Mouse (Mus musculus) forebrain, embryonic 15.5 days (tissue): ENCODE results near the gene Hoxc5. TPM values are rescaled to one million over a fixed set of nuclear protein-coding genes. Genes with fewer than 3 reads are reported as not detected.
A peak's percentile ranks its signal among the peaks of the same experiment; 100 is the strongest.

Experiments
- ATAC-seq: fragments of 200-750 bp; cut with Nextera tagmentation; replicated peaks from 2 replicates; pipeline ENCODE4 v1.8.0; 2017; ENCODE audit warnings: mild to moderate bottlenecking, moderate TSS enrichment, moderate library complexity
- H3K27ac ChIP-seq: fragments of 300-500 bp; sonication (generic); replicated peaks from 2 replicates; pipeline ENCODE4 v1.5.1; 2015; ENCODE audit warnings: mild to moderate bottlenecking, inconsistent platforms
- H3K27me3 ChIP-seq: fragments of 300-500 bp; sonication (generic); 2 replicates; pipeline ENCODE4 v1.6.1; 2015; ENCODE audit warnings: inconsistent platforms
- H3K36me3 ChIP-seq: fragments of 300-500 bp; sonication (generic); 2 replicates; pipeline ENCODE4 v1.6.1; 2015; ENCODE audit warnings: mild to moderate bottlenecking, inconsistent platforms
- H3K4me1 ChIP-seq: fragments of 300-500 bp; sonication (generic); 2 replicates; pipeline ENCODE4 v1.6.1; 2015; ENCODE audit warnings: inconsistent platforms
- H3K4me2 ChIP-seq: fragments of 300-500 bp; sonication (generic); replicated peaks from 2 replicates; pipeline ENCODE4 v1.6.1; 2015; ENCODE audit warnings: mild to moderate bottlenecking, inconsistent platforms
- H3K4me3 ChIP-seq: fragments of 300-500 bp; sonication (generic); 2 replicates; pipeline ENCODE4 v1.5.1; 2015; ENCODE audit warnings: mild to moderate bottlenecking, inconsistent platforms
- H3K9ac ChIP-seq: fragments of 300-500 bp; sonication (generic); replicated peaks from 2 replicates; pipeline ENCODE4 v1.6.1; 2015; ENCODE audit warnings: mild to moderate bottlenecking, inconsistent platforms
- H3K9me3 ChIP-seq: fragments of 300-500 bp; sonication (generic); 2 replicates; pipeline ENCODE4 v1.6.1; 2016; ENCODE audit warnings: inconsistent platforms
- WGBS: fragments of 180-500 bp; shearing (Covaris S2); methylation state at CpG from one replicate; pipeline ENCODE4 v1.1.7; 2015; ENCODE audit warnings: mixed read lengths; 5-methylcytosine and 5-hydroxymethylcytosine counted together
- polyA plus RNA-seq: library from polyadenylated mRNA; unstranded; fragments of >200 nt; fragmentation: Nextera tagmentation; extraction: Ambion mirVana; gene quantifications from 2 replicates; pipeline ENCODE4 v1.2.1, GENCODE M21; 2015

The Hoxc5 gene
- polyA plus RNA-seq, 1 experiment from 2014 or later = not detected

DNA sequence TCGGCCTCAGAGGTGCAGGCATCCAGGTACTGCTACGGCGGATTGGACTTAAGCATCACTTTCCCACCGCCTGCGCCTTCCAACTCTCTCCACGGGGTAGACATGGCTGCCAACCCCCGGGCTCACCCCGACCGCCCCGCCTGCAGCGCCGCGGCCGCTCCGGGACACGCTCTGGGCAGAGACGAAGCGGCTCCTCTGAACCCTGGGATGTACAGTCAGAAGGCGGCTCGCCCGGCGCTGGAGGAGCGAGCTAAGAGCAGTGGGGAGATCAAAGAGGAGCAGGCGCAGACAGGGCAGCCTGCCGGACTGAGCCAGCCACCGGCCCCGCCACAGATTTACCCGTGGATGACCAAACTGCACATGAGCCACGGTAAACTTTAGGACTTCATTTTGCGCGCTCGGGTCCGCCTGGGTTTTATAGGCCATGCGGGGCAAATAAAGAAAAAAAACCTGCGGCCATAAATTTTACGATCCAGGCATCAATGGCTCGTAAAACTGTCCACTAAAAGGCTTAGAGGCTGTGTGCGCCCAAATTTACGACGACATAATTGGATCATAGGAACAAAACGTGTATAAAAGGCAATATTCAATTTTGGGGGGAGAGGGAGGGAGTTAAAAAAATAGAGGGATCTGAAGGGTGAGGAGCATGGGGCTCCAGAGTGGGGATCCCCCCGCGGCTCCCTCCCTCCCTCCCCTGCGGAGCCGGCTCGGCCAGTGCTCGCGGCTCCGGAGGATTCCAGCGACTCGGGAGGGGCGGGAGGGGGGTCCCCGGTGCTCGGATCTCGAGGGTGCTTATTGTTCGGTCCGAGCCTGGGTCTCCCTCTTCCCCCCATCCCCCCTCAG, 47.1 kb downstream of the Hoxc5 start:
- Histone ChIP-seq H3K4me3 (no peak overlapping the region), H3K36me3 (no peaks in the 10 kb centered on the region), H3K27me3 (peaks cover 97% of the 10 kb centered on the region), H3K27ac (no peak overlapping the region), H3K9me3 (no peaks in the 10 kb centered on the region), H3K9ac (no peak overlapping the region), H3K4me2 (no peak overlapping the region), H3K4me1 (peaks cover 5% of the 10 kb centered on the region; the same call in 1 of the 2 replicates)
- under 1% methylated on average over 52 of the region's 57 CpGs for WGBS
- 0 out of 2 replicates have a peak, but pooled peaks have one; percentile 23 for ATAC-seq

- H3K9ac ChIP-seq = no peak overlapping the region
- under 1% methylated on average over 28 of the region's 28 CpGs for WGBS
- H3K27ac ChIP-seq = no peak overlapping the region
- H3K27me3 ChIP-seq = peaks cover 97% of the 10 kb centered on the region
- H3K4me2 ChIP-seq = no peak overlapping the region
- peaks cover 5% of the 10 kb centered on the region; the same call in 1 of the 2 replicates for H3K4me1 ChIP-seq
- ATAC-seq = no peak
- no peaks in the 10 kb centered on the region for H3K36me3 ChIP-seq
- no peaks in the 10 kb centered on the region for H3K9me3 ChIP-seq
- no peak overlapping the region for H3K4me3 ChIP-seq
These were observed 47.8 kb downstream of the Hoxc5 start for GRCm38 (mm10) chr15:103015009-103015399.

DNA sequence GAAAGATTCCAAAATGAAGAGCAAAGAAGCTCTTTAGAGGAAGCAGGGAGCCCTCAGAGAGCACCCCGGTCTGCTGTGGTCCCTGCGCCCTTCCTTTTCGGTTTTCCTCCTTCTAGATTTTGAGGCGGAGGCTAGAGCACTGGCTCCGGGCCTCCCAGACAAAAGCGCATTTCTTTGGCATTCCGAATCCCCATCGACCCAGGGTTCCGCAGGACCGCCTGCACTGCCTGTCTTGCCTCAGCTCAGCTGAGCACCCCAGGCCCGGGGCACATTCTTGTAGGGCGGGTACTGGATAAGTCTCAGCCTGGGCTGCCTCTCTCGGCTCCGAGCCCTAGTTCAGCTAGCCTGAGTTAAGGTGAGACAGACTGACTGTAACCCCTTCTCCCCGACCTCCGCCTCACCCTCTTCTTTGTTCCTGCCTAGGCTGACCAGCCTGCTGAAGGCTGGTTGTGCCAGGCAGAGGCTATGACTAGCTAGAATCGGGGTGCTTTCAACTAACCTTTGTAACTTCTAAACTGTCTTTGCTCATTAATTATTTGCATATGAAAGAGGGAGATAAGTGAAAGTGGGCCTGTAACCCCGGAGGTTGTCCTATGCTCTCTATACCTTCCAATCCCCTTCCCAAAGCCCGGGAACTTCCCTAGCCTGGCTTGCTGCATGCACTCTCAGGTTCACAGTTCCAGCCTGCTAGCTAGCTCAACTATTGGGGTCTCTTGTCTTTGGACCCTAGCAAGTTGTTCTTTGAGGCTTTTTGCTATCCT, 48.3 kb downstream of the Hoxc5 start:
- peaks cover 5% of the 10 kb centered on the region; the same call in 1 of the 2 replicates for H3K4me1 ChIP-seq
- H3K27me3 ChIP-seq = peaks cover 97% of the 10 kb centered on the region
- H3K9me3 ChIP-seq = no peaks in the 10 kb centered on the region
- no peak for ATAC-seq
- no peak overlapping the region for H3K4me3 ChIP-seq
- H3K36me3 ChIP-seq = no peaks in the 10 kb centered on the region
- no peak overlapping the region for H3K4me2 ChIP-seq
- no peak overlapping the region for H3K27ac ChIP-seq
- 1% methylated on average over 19 of the region's 19 CpGs for WGBS
- no peak overlapping the region for H3K9ac ChIP-seq

DNA sequence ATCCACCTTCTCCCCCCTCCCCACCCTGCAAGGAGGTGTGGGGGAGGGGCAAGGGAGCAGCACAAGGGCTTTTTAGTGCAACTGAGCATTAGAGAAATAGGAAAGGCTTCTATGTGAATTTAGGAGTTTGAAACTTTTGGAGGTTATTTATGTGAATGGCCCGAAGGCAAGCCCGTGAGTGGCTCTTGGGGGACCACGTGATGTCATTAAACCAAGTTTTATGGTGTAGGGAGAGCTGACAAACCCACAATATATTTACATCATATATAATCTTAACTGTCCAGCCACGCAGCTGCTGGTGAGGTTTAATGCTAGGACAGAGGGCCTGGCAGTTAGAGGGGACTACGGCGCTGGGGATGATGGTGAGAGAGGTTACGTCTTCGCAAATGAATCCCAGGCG, 51.4 kb downstream of the Hoxc5 start, which contains the start of gene Hoxc4:
Hoxc4 (plus strand) TSS at position 299 of the 400 bp plus-strand sequence.
- Histone ChIP-seq H3K4me2 (no peak within 1 kb of the TSS), H3K27me3 (peaks cover 99% of the 10 kb centered on the region)

DNA sequence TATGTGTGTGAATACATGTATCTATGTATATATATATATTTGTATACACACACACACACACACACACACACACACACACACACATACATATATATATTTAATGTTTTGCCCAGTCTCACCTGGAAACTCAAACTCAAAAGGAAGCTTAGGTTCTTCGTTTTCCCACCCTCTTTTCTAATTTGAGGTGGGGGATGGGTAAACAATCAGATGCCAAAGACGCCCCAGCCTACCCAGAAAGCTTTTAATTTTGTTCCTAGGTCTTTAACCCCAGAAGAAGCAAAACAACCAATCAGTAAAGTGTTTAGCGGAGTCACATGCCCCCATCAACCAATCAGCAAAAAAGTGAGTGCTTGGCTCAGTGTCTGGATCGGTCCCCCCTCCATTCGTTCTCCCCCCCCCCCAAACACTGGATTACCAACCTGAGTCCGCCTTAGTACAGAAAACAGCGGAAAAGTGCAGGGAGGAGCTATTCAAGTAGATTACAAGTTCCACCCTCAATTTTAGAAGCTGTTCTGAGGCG, 53.7 kb downstream of the Hoxc5 start:
- H3K9ac ChIP-seq = no peak overlapping the region
- no peak overlapping the region for H3K4me2 ChIP-seq
- H3K9me3 ChIP-seq = no peaks in the 10 kb centered on the region
- H3K27ac ChIP-seq = no peak overlapping the region
- WGBS = 1% methylated on average over 8 of the region's 8 CpGs
- H3K36me3 ChIP-seq = no peaks in the 10 kb centered on the region
- no peak overlapping the region for H3K4me3 ChIP-seq
- peaks cover 99% of the 10 kb centered on the region for H3K27me3 ChIP-seq
- no peaks in the 10 kb centered on the region for H3K4me1 ChIP-seq
- no peak for ATAC-seq

More for the DNA sequence above, 51.4 kb downstream of the Hoxc5 start, which contains the start of gene Hoxc4:
- H3K4me3 ChIP-seq = no peak within 1 kb of the TSS
- peaks cover 5% of the 10 kb centered on the region; the same call in 1 of the 2 replicates for H3K4me1 ChIP-seq
- ATAC-seq = no peak
- H3K9ac ChIP-seq = no peak within 1 kb of the TSS
- H3K36me3 ChIP-seq = no peaks in the 10 kb centered on the region
- H3K9me3 ChIP-seq = no peaks in the 10 kb centered on the region
- H3K27ac ChIP-seq = no peak within 1 kb of the TSS
- WGBS = 2% methylated on average over 9 of the region's 9 CpGs

DNA sequence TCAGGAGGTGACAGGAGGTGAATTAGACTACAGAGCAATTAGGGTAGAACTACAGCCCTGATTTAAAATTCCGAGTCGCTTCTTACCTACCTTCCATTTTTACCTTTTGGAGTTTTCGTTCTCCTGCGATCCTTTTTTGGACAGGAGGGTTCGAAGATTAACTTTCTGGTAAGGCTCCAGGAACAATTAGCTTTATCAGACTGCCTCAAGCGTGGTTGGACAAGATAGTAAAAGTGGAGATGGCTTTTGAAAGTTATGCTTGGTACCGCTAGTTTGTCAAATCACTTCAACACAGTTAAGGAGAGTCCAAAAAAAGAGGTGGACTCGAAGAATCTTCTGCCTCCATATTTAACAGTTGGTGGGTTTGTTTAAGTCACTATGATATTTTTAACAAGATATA, 54.3 kb downstream of the Hoxc5 start:
- Histone ChIP-seq H3K27ac (no peak overlapping the region), H3K27me3 (peaks cover 99% of the 10 kb centered on the region), H3K4me2 (no peak overlapping the region), H3K9ac (no peak overlapping the region), H3K4me3 (no peak overlapping the region), H3K9me3 (no peaks in the 10 kb centered on the region), H3K36me3 (no peaks in the 10 kb centered on the region), H3K4me1 (no peaks in the 10 kb centered on the region)
- 6% methylated on average over 8 of the region's 8 CpGs for WGBS
- no peak for ATAC-seq

DNA sequence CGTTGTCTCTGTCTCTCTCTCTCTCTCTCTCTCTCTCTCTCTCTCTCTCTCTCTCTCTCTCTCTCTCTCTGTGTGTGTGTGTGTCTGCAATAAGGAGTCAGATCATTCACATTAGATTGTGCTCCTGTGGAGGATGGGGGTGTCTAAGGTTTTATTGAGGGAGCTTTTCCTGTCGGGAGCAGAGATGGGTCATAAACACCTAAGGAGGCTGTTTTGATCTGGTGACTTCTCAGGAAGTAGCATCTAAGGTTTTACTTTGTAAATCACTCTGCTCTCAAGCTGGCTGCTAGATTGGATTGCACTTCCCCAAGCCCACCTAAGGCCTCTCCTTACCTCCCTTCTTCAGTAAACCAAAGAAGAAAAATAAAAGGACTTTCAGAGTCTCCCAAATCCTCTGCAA, 56.9 kb downstream of the Hoxc5 start:
- 2% methylated on average over 2 of the region's 2 CpGs for WGBS
- no peak overlapping the region for H3K4me2 ChIP-seq
- no peaks in the 10 kb centered on the region for H3K4me1 ChIP-seq
- H3K9me3 ChIP-seq = no peaks in the 10 kb centered on the region
- no peak overlapping the region for H3K27ac ChIP-seq
- no peak overlapping the region for H3K9ac ChIP-seq
- H3K27me3 ChIP-seq = peaks cover 99% of the 10 kb centered on the region
- no peaks in the 10 kb centered on the region for H3K36me3 ChIP-seq
- no peak overlapping the region for H3K4me3 ChIP-seq
- no peak for ATAC-seq

DNA sequence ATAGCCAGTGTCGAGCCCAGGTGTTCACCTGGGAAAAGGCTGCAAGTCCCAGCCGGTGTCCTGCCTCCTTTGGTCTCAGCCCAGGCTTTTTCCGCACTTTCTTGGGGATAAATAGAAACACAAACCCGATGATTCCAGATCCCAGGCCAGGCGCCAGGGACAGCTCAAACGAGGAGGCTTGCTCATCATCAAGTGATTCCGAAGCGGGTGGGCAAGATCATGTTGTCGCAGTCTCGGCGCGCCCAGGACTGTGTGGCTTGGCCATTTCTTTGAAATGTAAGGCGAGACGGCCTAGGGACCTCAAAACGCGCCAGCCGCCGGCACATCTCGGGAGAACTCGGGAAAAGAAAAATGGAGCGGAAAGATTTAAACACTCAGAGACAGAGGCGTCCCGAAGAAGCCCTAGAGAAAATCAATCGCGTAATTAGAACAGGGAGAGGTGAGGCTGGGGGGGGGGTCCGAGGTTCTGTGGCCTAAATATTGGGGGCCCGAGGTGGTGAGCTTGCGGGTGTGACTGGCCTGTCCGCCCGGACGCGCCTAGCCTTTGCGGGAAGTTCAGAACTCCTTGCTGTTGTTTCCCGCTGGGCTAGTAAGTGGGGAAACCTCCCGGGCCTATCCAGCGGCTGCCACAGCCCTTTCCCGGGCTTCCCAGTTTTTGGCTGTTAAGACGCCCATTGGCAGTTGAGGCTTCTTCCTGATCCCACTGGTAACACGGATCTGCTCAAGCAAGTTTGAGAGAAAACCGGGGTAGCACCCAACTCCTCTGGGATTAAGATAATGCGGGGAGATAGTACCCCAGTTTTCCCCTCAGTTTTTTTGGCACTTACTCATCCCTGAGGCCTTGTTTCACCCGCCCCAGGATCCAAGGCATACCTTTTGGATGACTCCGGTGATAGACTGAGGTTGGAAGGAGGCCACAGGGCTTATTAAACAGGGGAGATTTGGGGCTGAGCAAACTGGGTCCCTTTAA, 60.3 kb downstream of the Hoxc5 start:
- WGBS = under 1% methylated on average over 43 of the region's 43 CpGs
- Histone ChIP-seq H3K36me3 (no peaks in the 10 kb centered on the region), H3K27me3 (peaks cover 98% of the 10 kb centered on the region), H3K9me3 (no peaks in the 10 kb centered on the region), H3K4me3 (no peak overlapping the region), H3K4me1 (no peaks in the 10 kb centered on the region), H3K27ac (no peak overlapping the region), H3K9ac (no peak overlapping the region), H3K4me2 (no peak overlapping the region)
- no peak for ATAC-seq

- Histone ChIP-seq H3K9me3 (no peaks in the 10 kb centered on the region), H3K9ac (no peak overlapping the region), H3K27me3 (peaks cover 98% of the 10 kb centered on the region), H3K36me3 (no peaks in the 10 kb centered on the region), H3K4me1 (no peaks in the 10 kb centered on the region), H3K4me2 (no peak overlapping the region), H3K4me3 (no peak overlapping the region), H3K27ac (no peak overlapping the region)
- 5% methylated on average over 9 of the region's 9 CpGs for WGBS
- no peak for ATAC-seq
These were observed 61.8 kb downstream of the Hoxc5 start for GRCm38 (mm10) chr15:103028916-103029512.

GRCm38 (mm10) chr15:103030142-103030541, 62.9 kb downstream of the Hoxc5 start:
- WGBS = 2% methylated on average over 8 of the region's 8 CpGs
- no peak overlapping the region for H3K9ac ChIP-seq
- ATAC-seq = no peak
- H3K4me3 ChIP-seq = no peak overlapping the region
- no peak overlapping the region for H3K27ac ChIP-seq
- no peaks in the 10 kb centered on the region for H3K36me3 ChIP-seq
- peaks cover 7% of the 10 kb centered on the region; the same call in 1 of the 2 replicates for H3K4me1 ChIP-seq
- H3K9me3 ChIP-seq = no peaks in the 10 kb centered on the region
- H3K4me2 ChIP-seq = no peak overlapping the region
- peaks cover 98% of the 10 kb centered on the region for H3K27me3 ChIP-seq

DNA sequence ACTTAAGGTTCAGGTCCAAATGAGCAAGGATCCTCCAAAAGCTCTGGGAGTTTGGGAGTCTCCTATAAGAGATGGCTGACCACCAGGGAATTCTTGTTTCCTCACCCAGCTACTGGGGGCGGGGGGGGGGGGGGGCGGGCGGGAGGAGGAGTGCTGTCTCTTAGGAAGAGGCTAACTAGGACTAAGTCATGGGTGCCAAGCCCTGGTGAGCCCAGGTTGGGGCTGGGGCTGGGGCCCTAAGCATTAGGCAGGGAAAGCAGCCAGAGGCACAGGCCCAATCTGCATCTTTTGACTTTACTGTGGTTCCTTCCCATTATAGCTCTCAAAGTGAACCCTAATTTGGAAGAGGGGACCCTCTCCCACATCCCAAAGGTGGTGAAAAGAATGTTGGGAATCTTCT, 64.9 kb downstream of the Hoxc5 start:
- no peak overlapping the region for H3K4me3 ChIP-seq
- no peak overlapping the region for H3K27ac ChIP-seq
- WGBS = 0% methylated on average over 2 of the region's 3 CpGs
- H3K9ac ChIP-seq = no peak overlapping the region
- no peaks in the 10 kb centered on the region for H3K9me3 ChIP-seq
- no peaks in the 10 kb centered on the region for H3K36me3 ChIP-seq
- peaks cover 97% of the 10 kb centered on the region for H3K27me3 ChIP-seq
- peaks cover 7% of the 10 kb centered on the region; the same call in 1 of the 2 replicates for H3K4me1 ChIP-seq
- ATAC-seq = no peak
- no peak overlapping the region for H3K4me2 ChIP-seq
